Mouse (Mus musculus) heart, embryonic 13.5 days (tissue): ENCODE measurements around the gene Gm5134. TPM values are rescaled to one million over a fixed set of nuclear protein-coding genes. Genes with fewer than 3 reads are reported as not detected.

Experiments used
- ATAC-seq: fragments of 200-750 bp; cut with Nextera tagmentation; 2 replicates; pipeline ENCODE4 v1.8.0; 2017; ENCODE audit warnings: moderate TSS enrichment; ENCODE audit not compliant: insufficient number of reproducible peaks, low FRiP score, low TSS enrichment; ENCODE audit errors: extremely low read depth
- H3K27ac ChIP-seq: fragments of 300-500 bp; sonication (generic); replicated peaks from 2 replicates; pipeline ENCODE4 v1.5.1; 2015; ENCODE audit warnings: moderate library complexity, mild to moderate bottlenecking, inconsistent platforms
- H3K27me3 ChIP-seq: fragments of 300-500 bp; sonication (generic); replicated peaks from 2 replicates; pipeline ENCODE4 v1.6.1; 2015; ENCODE audit warnings: mild to moderate bottlenecking, inconsistent platforms
- H3K36me3 ChIP-seq: fragments of 300-500 bp; sonication (generic); 2 replicates; pipeline ENCODE4 v1.6.1; 2015; ENCODE audit warnings: mild to moderate bottlenecking, inconsistent platforms
- H3K4me1 ChIP-seq: fragments of 300-500 bp; sonication (generic); 2 replicates; pipeline ENCODE4 v1.6.1; 2015; ENCODE audit warnings: inconsistent platforms
- H3K4me2 ChIP-seq: fragments of 300-500 bp; sonication (generic); 2 replicates; pipeline ENCODE4 v1.6.1; 2015; ENCODE audit warnings: inconsistent platforms, mild to moderate bottlenecking, moderate library complexity
- H3K4me3 ChIP-seq: fragments of 300-500 bp; sonication (generic); 2 replicates; pipeline ENCODE4 v1.5.1; 2015; ENCODE audit warnings: moderate library complexity, mild to moderate bottlenecking, inconsistent platforms
- H3K9ac ChIP-seq: fragments of 300-500 bp; sonication (generic); 2 replicates; pipeline ENCODE4 v1.6.1; 2015; ENCODE audit warnings: inconsistent platforms, mild to moderate bottlenecking, moderate library complexity
- H3K9me3 ChIP-seq: fragments of 300-500 bp; sonication (generic); 2 replicates; pipeline ENCODE4 v1.6.1; 2016; ENCODE audit warnings: inconsistent platforms
- WGBS: fragments of 180-500 bp; shearing (Covaris S2); methylation state at CpG from one replicate; pipeline ENCODE4 v1.1.7; 2015; ENCODE audit warnings: mixed read lengths; 5-methylcytosine and 5-hydroxymethylcytosine counted together
- polyA plus RNA-seq: library from polyadenylated mRNA; unstranded; fragments of >200 nt; fragmentation: Nextera tagmentation; extraction: Ambion mirVana; gene quantifications from 2 replicates; pipeline ENCODE4 v1.2.1, GENCODE M21; 2015

Gene Gm5134
- polyA plus RNA-seq, 1 experiment from 2014 or later: not detected

GRCm38 (mm10) chr10:76028016-76028366 is 73.7 kb downstream of the Gm5134 start:
- Histone ChIP-seq H3K4me1 (peaks cover 16% of the 10 kb centered on the region), H3K27ac (no peak overlapping the region)
- 18% methylated on average over 4 of the region's 4 CpGs for WGBS

GRCm38 (mm10) chr10:76028396-76028795 is 74.1 kb downstream of the Gm5134 start:
- no peak for ATAC-seq
- Histone ChIP-seq H3K27ac (no peak overlapping the region), H3K9ac (no peak overlapping the region), H3K4me1 (peaks cover 19% of the 10 kb centered on the region), H3K4me3 (no peak overlapping the region), H3K36me3 (no peaks in the 10 kb centered on the region), H3K9me3 (peaks cover 4% of the 10 kb centered on the region; the same call in 1 of the 2 replicates), H3K4me2 (no peak overlapping the region), H3K27me3 (no peaks in the 10 kb centered on the region)
- 64% methylated on average over 9 of the region's 9 CpGs for WGBS

More at GRCm38 (mm10) chr10:76028016-76028366, 73.7 kb downstream of the Gm5134 start:
- Histone ChIP-seq H3K4me3 (no peak overlapping the region), H3K36me3 (no peaks in the 10 kb centered on the region), H3K27me3 (no peaks in the 10 kb centered on the region), H3K9ac (no peak overlapping the region; the same call in 1 of the 2 replicates), H3K4me2 (no peak overlapping the region), H3K9me3 (peaks cover 4% of the 10 kb centered on the region; the same call in 1 of the 2 replicates)
- no peak for ATAC-seq

DNA sequence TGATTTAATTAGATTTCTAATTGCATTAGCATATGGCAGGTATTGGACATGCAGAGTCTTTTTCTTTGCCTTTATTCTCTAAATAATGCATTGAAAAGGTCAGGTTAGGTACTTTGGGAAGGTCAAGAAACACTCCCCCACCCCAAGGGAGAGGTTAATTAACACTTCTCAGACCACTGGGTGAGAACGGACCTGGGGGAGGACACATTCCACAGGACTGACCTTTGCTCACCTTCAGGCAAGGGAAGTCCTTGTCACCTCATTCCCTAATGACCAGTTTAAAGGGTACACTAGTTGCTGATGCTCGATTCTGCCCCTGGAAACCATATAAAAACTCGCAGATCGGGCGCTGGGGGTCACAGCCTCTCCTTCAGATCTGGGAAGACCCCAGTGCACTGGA is 75.0 kb downstream of the Gm5134 start:
- 0 out of 2 replicates have a peak, but pooled peaks cover 5% of the 10 kb centered on the region for H3K36me3 ChIP-seq
- H3K4me1 ChIP-seq: peaks cover 28% of the 10 kb centered on the region
- H3K4me3 ChIP-seq: no peak overlapping the region
- ATAC-seq: no peak
- peaks cover 4% of the 10 kb centered on the region; the same call in 1 of the 2 replicates for H3K9me3 ChIP-seq
- no peak overlapping the region for H3K27ac ChIP-seq
- 76% methylated on average over 5 of the region's 5 CpGs for WGBS
- no peaks in the 10 kb centered on the region for H3K27me3 ChIP-seq
- H3K9ac ChIP-seq: no peak overlapping the region
- H3K4me2 ChIP-seq: no peak overlapping the region

GRCm38 (mm10) chr10:76030496-76030895 is 76.2 kb downstream of the Gm5134 start:
- WGBS: 59% methylated on average over 5 of the region's 5 CpGs

DNA sequence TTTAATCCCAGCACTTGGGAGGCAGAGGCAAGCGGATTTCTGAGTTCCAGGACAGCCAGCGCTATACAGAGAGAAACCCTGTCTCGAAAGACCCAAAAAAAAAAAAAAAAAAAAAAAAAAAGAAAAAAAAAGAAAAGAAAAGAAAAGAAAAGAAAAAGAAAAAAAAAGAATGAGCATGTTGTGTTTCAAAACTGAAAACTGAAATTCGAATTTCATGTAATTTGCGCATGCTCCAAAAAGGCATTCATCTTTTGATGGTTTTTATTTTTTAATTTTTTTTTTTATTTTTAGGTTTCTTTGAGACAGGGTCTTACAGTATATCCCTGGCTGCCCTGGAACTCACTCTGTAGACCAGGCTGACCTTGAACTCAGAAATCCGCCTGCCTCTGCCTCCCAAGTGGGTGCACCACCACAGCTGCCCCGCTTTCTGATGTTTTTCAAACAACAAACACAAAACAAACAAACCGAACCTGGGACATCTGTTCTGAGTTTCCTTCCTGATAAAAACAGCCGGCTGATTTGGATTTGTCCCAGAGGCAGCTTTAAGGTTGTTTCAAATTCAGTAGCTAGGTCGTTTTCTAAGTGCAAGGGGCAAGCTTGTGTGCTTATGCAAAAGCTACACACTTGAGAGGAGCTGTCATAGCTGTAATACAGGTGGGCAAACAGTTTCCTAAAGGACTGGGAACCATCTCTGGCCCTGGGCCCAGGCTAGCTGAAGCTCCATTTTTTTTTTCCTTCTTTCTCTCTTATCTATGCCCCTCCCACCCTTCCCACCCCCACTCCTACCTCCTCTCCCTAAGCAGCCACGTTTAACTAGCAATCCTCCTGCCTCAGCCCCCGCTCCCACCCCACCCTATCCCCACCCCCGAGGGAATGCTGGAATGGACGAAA is 77.4 kb downstream of the Gm5134 start:
- H3K4me3 ChIP-seq: peak overlapping the region; percentile 92
- peak overlapping the region; percentile 79 for H3K4me2 ChIP-seq
- peaks cover 23% of the 10 kb centered on the region for H3K36me3 ChIP-seq
- H3K4me1 ChIP-seq: peaks cover 33% of the 10 kb centered on the region
- H3K27ac ChIP-seq: peak overlapping the region; percentile 79
- 46% methylated on average over 14 of the region's 14 CpGs for WGBS
- H3K9me3 ChIP-seq: no peaks in the 10 kb centered on the region
- peak overlapping the region; percentile 97 for H3K9ac ChIP-seq
- ATAC-seq: peak; percentile 39
- no peaks in the 10 kb centered on the region for H3K27me3 ChIP-seq

More at GRCm38 (mm10) chr10:76030496-76030895, 76.2 kb downstream of the Gm5134 start:
- H3K9me3 ChIP-seq: no peaks in the 10 kb centered on the region
- no peaks in the 10 kb centered on the region for H3K27me3 ChIP-seq
- H3K9ac ChIP-seq: no peak overlapping the region
- H3K4me1 ChIP-seq: peaks cover 33% of the 10 kb centered on the region
- ATAC-seq: no peak
- no peak overlapping the region for H3K4me2 ChIP-seq
- H3K4me3 ChIP-seq: no peak overlapping the region
- H3K27ac ChIP-seq: no peak overlapping the region
- H3K36me3 ChIP-seq: peaks cover 15% of the 10 kb centered on the region

DNA sequence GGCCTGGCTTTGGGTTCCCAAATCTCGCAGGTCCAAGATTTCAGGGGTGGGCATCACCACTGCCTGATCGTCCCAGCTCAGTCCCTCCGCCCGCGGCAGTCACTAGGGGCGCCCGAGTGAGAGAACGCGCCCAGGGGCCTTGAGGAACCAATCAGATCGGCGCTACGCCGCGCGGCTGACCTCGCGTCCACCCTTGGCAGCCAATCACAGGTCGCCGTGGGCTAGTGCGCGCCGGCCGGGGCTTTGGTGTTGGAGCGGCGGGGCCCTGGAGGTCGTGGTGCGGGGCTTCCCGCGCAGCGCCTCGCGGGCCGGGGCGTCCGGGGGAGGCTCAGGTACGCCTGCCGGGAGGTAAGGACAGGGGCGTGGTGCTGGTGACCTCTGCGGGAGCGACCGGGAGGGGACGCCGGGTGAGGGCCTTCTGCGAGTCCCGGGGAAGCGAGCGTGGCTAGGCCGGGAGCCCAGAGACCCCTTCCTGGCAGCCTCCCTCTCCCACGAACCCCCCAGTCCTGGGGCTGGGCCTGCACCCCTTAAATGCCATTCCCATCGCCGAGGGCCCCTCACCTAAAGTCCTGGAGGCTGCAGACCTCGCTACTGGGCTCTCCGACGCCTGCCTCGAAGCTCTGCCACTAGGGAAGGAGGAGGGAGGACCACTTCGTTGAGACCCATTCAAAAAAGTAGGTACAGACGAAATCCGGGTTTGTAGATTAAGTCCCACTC is 78.2 kb downstream of the Gm5134 start, which contains the start of gene Zfp280b:
TSS of gene Zfp280b (plus strand) at position 249 of the 717 bp plus-strand sequence.
- H3K27ac ChIP-seq: peak within 1 kb of the TSS; percentile 79
- H3K9me3 ChIP-seq: no peaks in the 10 kb centered on the region
- H3K36me3 ChIP-seq: peaks cover 29% of the 10 kb centered on the region
- H3K4me1 ChIP-seq: peaks cover 27% of the 10 kb centered on the region
- no peaks in the 10 kb centered on the region for H3K27me3 ChIP-seq
- peak within 1 kb of the TSS; percentile 97 for H3K9ac ChIP-seq
- peak; percentile 98 for ATAC-seq
- peak within 1 kb of the TSS; percentile 79 for H3K4me2 ChIP-seq
- H3K4me3 ChIP-seq: peak within 1 kb of the TSS; percentile 92
- under 1% methylated on average over 55 of the region's 58 CpGs for WGBS

DNA sequence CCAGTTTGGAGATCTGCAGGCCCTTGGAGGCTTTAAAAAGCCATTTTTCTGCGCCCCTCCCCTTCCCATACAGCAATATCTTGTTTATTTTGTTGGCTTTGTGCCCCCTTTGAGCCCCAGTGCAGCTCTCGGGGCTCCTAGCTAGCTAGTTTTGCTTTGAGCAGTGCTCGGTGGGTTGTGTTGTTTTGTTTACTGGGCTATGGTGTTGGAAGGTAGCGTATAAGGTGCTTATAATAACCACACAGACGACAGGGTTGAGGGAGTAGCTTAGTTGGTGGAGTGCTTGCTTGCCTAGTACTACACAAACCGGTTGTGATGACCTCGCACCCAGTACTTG is 78.8 kb downstream of the Gm5134 start:
- 18% methylated on average over 7 of the region's 7 CpGs for WGBS
- ATAC-seq: no peak

DNA sequence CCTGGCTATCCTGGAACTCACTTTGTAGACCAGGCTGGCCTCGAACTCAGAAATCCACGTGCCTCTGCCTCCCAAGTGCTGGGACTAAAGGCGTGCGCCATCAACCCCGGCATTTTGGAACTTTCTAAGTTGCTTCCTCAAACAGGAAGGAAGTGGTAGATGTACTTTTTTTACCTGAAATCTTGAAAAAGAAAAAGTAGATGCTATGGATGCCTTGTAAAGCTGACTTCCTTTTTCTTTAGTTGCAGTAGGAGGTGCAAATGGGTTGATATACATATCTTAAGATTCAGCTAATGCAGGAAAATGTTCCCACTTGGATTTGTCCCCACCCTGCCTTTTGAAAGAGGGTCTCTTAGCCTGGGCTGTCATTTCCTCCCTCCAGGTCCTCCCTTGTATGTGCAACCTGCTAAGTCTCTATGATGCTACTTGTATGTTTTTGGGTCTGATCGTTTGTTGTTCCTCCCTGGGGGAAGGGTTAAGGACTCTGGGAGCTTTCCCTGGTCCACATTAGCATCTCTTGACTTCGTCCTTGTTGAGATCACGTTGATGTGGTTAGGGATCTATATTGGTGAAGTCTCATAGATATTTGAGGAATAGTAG is 79.8 kb downstream of the Gm5134 start:
- H3K27ac ChIP-seq: no peak overlapping the region
- H3K4me1 ChIP-seq: peaks cover 22% of the 10 kb centered on the region
- H3K4me2 ChIP-seq: peak overlapping the region; percentile 79
- WGBS: 87% methylated on average over 8 of the region's 8 CpGs
- peak overlapping the region; percentile 92; the same call in 1 of the 2 replicates for H3K4me3 ChIP-seq
- ATAC-seq: no peak
- H3K9ac ChIP-seq: no peak overlapping the region
- H3K27me3 ChIP-seq: no peaks in the 10 kb centered on the region
- peaks cover 45% of the 10 kb centered on the region for H3K36me3 ChIP-seq
- no peaks in the 10 kb centered on the region for H3K9me3 ChIP-seq

More for the DNA sequence above, 78.8 kb downstream of the Gm5134 start:
- Histone ChIP-seq H3K27me3 (no peaks in the 10 kb centered on the region), H3K9ac (peak overlapping the region; percentile 97), H3K4me3 (peak overlapping the region; percentile 92), H3K9me3 (no peaks in the 10 kb centered on the region), H3K27ac (peak overlapping the region; percentile 79; the same call in 1 of the 2 replicates), H3K4me1 (peaks cover 25% of the 10 kb centered on the region), H3K36me3 (peaks cover 35% of the 10 kb centered on the region), H3K4me2 (peak overlapping the region; percentile 79)

- H3K4me2 ChIP-seq: no peak overlapping the region
- ATAC-seq: no peak
- H3K4me1 ChIP-seq: peaks cover 22% of the 10 kb centered on the region
- H3K27ac ChIP-seq: no peak overlapping the region
- H3K9ac ChIP-seq: no peak overlapping the region
- peaks cover 56% of the 10 kb centered on the region for H3K36me3 ChIP-seq
- no peak overlapping the region for H3K4me3 ChIP-seq
- no peaks in the 10 kb centered on the region for H3K9me3 ChIP-seq
- H3K27me3 ChIP-seq: no peaks in the 10 kb centered on the region
These were observed 81.0 kb downstream of the Gm5134 start for GRCm38 (mm10) chr10:76035277-76035676.

GRCm38 (mm10) chr10:76036962-76037361 is 82.6 kb downstream of the Gm5134 start:
- Histone ChIP-seq H3K9me3 (no peaks in the 10 kb centered on the region), H3K27ac (no peak overlapping the region), H3K36me3 (peaks cover 71% of the 10 kb centered on the region), H3K9ac (no peak overlapping the region), H3K4me1 (peaks cover 18% of the 10 kb centered on the region), H3K4me3 (no peak overlapping the region), H3K27me3 (no peaks in the 10 kb centered on the region), H3K4me2 (no peak overlapping the region)
- ATAC-seq: no peak
- WGBS: 85% methylated on average over 5 of the region's 5 CpGs

DNA sequence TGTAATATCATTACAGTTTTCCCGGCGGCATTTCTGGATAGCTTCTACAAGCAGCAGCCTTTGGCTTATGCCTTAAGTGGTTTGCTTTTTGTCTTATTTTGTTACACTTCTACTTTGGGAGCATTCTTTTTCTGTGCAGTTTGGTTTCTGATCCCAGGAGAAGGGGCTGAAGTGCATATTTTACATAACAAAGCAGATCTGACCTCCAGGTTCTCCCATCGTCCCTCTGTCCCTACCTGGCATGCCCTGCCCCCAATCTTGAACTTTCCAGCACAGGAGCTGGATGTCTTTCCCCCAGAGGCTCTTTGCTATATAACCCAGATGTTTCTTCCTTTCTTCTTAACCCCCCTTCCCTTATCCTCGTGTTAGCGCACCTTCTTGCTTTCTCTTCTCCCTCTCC is 91.0 kb downstream of the Gm5134 start:
- H3K36me3 ChIP-seq: peaks cover 31% of the 10 kb centered on the region
- ATAC-seq: no peak
- no peak overlapping the region for H3K4me3 ChIP-seq
- 50% methylated on average over 5 of the region's 5 CpGs for WGBS
- no peaks in the 10 kb centered on the region for H3K9me3 ChIP-seq
- H3K27me3 ChIP-seq: no peaks in the 10 kb centered on the region
- H3K4me2 ChIP-seq: no peak overlapping the region
- H3K27ac ChIP-seq: no peak overlapping the region
- no peak overlapping the region for H3K9ac ChIP-seq
- peaks cover 10% of the 10 kb centered on the region for H3K4me1 ChIP-seq
